Mouse (Mus musculus) liver, adult 2 months (tissue): Measurements from ENCODE around the gene Inppl1. TPM values are rescaled to one million over a fixed set of nuclear protein-coding genes. Genes with fewer than 3 reads are reported as not detected.

ENCODE experiments used
- DNase-seq: peaks from one replicate; pipeline ENCODE4 v3.0.0-alpha.2; 2011; ENCODE audit warnings: low read depth, low spot score; ENCODE audit errors: extremely low read depth
- H3K27ac ChIP-seq: fragments of 200-500 bp; replicated peaks from 2 replicates; pipeline ENCODE4 v1.5.1; 2012; ENCODE audit warnings: low read depth, mild to moderate bottlenecking, control low read depth, inconsistent platforms, low read length; ENCODE audit not compliant: insufficient read depth
- H3K27me3 ChIP-seq: fragments of 200-500 bp; 2 replicates; pipeline ENCODE4 v1.6.1; 2012; ENCODE audit warnings: mild to moderate bottlenecking, moderate library complexity, low read length, inconsistent platforms; ENCODE audit not compliant: control insufficient read depth, insufficient read depth
- H3K36me3 ChIP-seq: fragments of 200-500 bp; 2 replicates; pipeline ENCODE4 v1.6.1; 2012; ENCODE audit warnings: low read length, inconsistent platforms; ENCODE audit not compliant: control insufficient read depth, insufficient read depth
- H3K4me1 ChIP-seq: fragments of 200-500 bp; 2 replicates; pipeline ENCODE4 v1.6.1; 2011; ENCODE audit warnings: low read length; ENCODE audit not compliant: control insufficient read depth, insufficient read depth
- H3K4me3 ChIP-seq: fragments of 200-500 bp; 2 replicates; pipeline ENCODE4 v1.5.1; 2011; ENCODE audit warnings: low read depth, mild to moderate bottlenecking, control low read depth, low read length, moderate library complexity; ENCODE audit not compliant: insufficient read depth
- H3K79me2 ChIP-seq: fragments of 200-500 bp; 2 replicates; pipeline ENCODE4 v1.6.1; 2012; ENCODE audit warnings: inconsistent platforms, mild to moderate bottlenecking, low read length, moderate library complexity; ENCODE audit not compliant: control insufficient read depth, insufficient read depth
- H3K9ac ChIP-seq: fragments of 200-500 bp; 2 replicates; pipeline ENCODE4 v1.6.1; 2012; ENCODE audit warnings: low read depth, mild to moderate bottlenecking, control low read depth, inconsistent platforms, low read length
- CTCF ChIP-seq: fragments of 200-500 bp; IDR thresholded peaks from 2 replicates; pipeline ENCODE4 v1.5.1; 2011; ENCODE audit warnings: low read depth, low read length, control low read depth
- POLR2A ChIP-seq: fragments of 200-500 bp; IDR thresholded peaks from 2 replicates; pipeline ENCODE4 v1.6.1; 2011; ENCODE audit warnings: low read length, control low read depth; ENCODE audit not compliant: insufficient read depth; ENCODE audit errors: extremely low read depth
- WGBS: fragments of 180-500 bp; shearing (Covaris S2); methylation state at CpG from one replicate; pipeline ENCODE4 v1.1.7; 2018; 5-methylcytosine and 5-hydroxymethylcytosine counted together
- polyA plus RNA-seq: library from polyadenylated mRNA; depleted of rRNA; stranded (reverse); fragments of >200 nt; gene quantifications from 2 replicates; pipeline ENCODE4 v1.2.3, GENCODE M21; 2012
- total RNA-seq: library from RNA; depleted of rRNA; stranded (reverse); fragments of >200 nt; gene quantifications from 2 replicates; pipeline ENCODE4 v1.2.3, GENCODE M21; 2014

The Inppl1 gene
- total and polyA plus RNA-seq, 2 experiments, result 10.9 to 32.9 TPM

- TF ChIP-seq POLR2A, result no peak
- TF ChIP-seq CTCF, result no peak
- peaks cover 6% of the 10 kb centered on the region; the same call in 1 of the 2 replicates for H3K79me2 ChIP-seq
- H3K4me1 ChIP-seq, result no peaks in the 10 kb centered on the region
- 94% methylated on average over 4 of the region's 4 CpGs for WGBS
- no peaks in the 10 kb centered on the region for H3K27me3 ChIP-seq
- peaks cover 42% of the 10 kb centered on the region for H3K36me3 ChIP-seq
- no peak for DNase-seq
- H3K4me3 ChIP-seq, result no peak overlapping the region
- H3K9ac ChIP-seq, result no peak overlapping the region
- no peak overlapping the region for H3K27ac ChIP-seq
Observed at GRCm38 (mm10) chr7:101832372-101832771, 5.7 kb downstream of the Inppl1 start.

- H3K36me3 ChIP-seq, result peaks cover 49% of the 10 kb centered on the region
- no peak for DNase-seq
- no peak for TF ChIP-seq CTCF
- no peak for TF ChIP-seq POLR2A
- H3K27ac ChIP-seq, result no peak overlapping the region
- H3K79me2 ChIP-seq, result peaks cover 2% of the 10 kb centered on the region; the same call in 1 of the 2 replicates
- H3K4me1 ChIP-seq, result no peaks in the 10 kb centered on the region
- H3K27me3 ChIP-seq, result no peaks in the 10 kb centered on the region
- 98% methylated on average over 8 of the region's 8 CpGs for whole genome bisulfite sequencing
- no peak overlapping the region for H3K4me3 ChIP-seq
- no peak overlapping the region for H3K9ac ChIP-seq
Observed at GRCm38 (mm10) chr7:101831437-101831836, 6.6 kb downstream of the Inppl1 start.

GRCm38 (mm10) chr7:101830373-101830772 is 7.7 kb downstream of the Inppl1 start:
- H3K4me3 ChIP-seq, result no peak overlapping the region
- TF ChIP-seq POLR2A, result no peak
- TF ChIP-seq CTCF, result no peak
- peaks cover 54% of the 10 kb centered on the region for H3K36me3 ChIP-seq
- WGBS, result 98% methylated on average over 3 of the region's 3 CpGs
- no peaks in the 10 kb centered on the region for H3K79me2 ChIP-seq
- no peak overlapping the region for H3K27ac ChIP-seq
- DNase-seq, result no peak
- H3K9ac ChIP-seq, result no peak overlapping the region
- H3K27me3 ChIP-seq, result no peaks in the 10 kb centered on the region
- H3K4me1 ChIP-seq, result no peaks in the 10 kb centered on the region

- peaks cover 31% of the 10 kb centered on the region for H3K36me3 ChIP-seq
Observed at GRCm38 (mm10) chr7:101823758-101824630, 14.0 kb downstream of the Inppl1 start.

GRCm38 (mm10) chr7:101822836-101823757 is 14.9 kb downstream of the Inppl1 start:
- 73% methylated on average over 32 of the region's 32 CpGs for WGBS
- H3K4me1 ChIP-seq, result peaks cover 6% of the 10 kb centered on the region; the same call in 1 of the 2 replicates
- DNase-seq, result no peak
- TF ChIP-seq CTCF (peak; percentile 49), POLR2A (no peak)
- no peak overlapping the region for H3K4me3 ChIP-seq
- no peak overlapping the region for H3K9ac ChIP-seq
- peaks cover 23% of the 10 kb centered on the region for H3K36me3 ChIP-seq
- H3K27ac ChIP-seq, result no peak overlapping the region
- peaks cover 7% of the 10 kb centered on the region for H3K27me3 ChIP-seq
- H3K79me2 ChIP-seq, result no peaks in the 10 kb centered on the region

More at GRCm38 (mm10) chr7:101823758-101824630, 14.0 kb downstream of the Inppl1 start:
- no peak overlapping the region for H3K4me3 ChIP-seq
- no peak overlapping the region for H3K27ac ChIP-seq
- H3K79me2 ChIP-seq, result no peaks in the 10 kb centered on the region
- 0 out of 2 replicates have a peak, but pooled peaks cover 2% of the 10 kb centered on the region for H3K27me3 ChIP-seq
- WGBS, result 92% methylated on average over 18 of the region's 18 CpGs
- H3K9ac ChIP-seq, result no peak overlapping the region
- no peak for DNase-seq
- TF ChIP-seq POLR2A (no peak), CTCF (no peak)
- peaks cover 6% of the 10 kb centered on the region; the same call in 1 of the 2 replicates for H3K4me1 ChIP-seq
